Mouse (Mus musculus) hematopoietic multipotent progenitor cell, adult 10-12 weeks (in vitro differentiated cells): Measurements from ENCODE around the gene Gm382. TPM values are rescaled to one million over a fixed set of nuclear protein-coding genes. Genes with fewer than 3 reads are reported as not detected.

Experiments used
- polyA plus RNA-seq: library from polyadenylated mRNA; stranded (reverse); fragments of >175 nt; gene quantifications from 2 replicates; pipeline ENCODE4 v1.2.3, GENCODE M21; 2012; ENCODE audit warnings: low replicate concordance

The Gm382 gene
- polyA plus RNA-seq: not detected in 2 replicates

GRCm38 (mm10) chrX:127039672-127040071 is at the start of gene Gm382:
Gene Gm382, plus strand, starts transcription at chrX:127039972.

Other genes starting within 250 kb of the Gm382 start
- gene 4932411N23Rik, start 224.1 kb upstream of the Gm382 start, polyA plus RNA-seq: not detected in 2 replicates